Mouse (Mus musculus) heart, adult 2 months (tissue): ENCODE data around the gene Tescl. TPM values are rescaled to one million over a fixed set of nuclear protein-coding genes. Genes with fewer than 3 reads are reported as not detected.

ENCODE experiments used
- DNase-seq, 2 experiments: peaks; one replicate each; pipeline ENCODE4 v3.0.0; 2021
- H3K27ac ChIP-seq: fragments of 200-600 bp; 2 replicates; pipeline ENCODE4 v1.8.1; 2022
- H3K27me3 ChIP-seq: fragments of 200-500 bp; 2 replicates; pipeline ENCODE4 v1.6.1; 2012; ENCODE audit warnings: mild to moderate bottlenecking, low read length, inconsistent platforms, mixed read lengths; ENCODE audit not compliant: control insufficient read depth, insufficient read depth
- H3K36me3 ChIP-seq: fragments of 200-500 bp; 2 replicates; pipeline ENCODE4 v1.6.1; 2012; ENCODE audit warnings: low read length, inconsistent platforms; ENCODE audit not compliant: control insufficient read depth, insufficient read depth
- H3K4me1 ChIP-seq: fragments of 200-500 bp; 2 replicates; pipeline ENCODE4 v1.6.1; 2011; ENCODE audit warnings: low read length; ENCODE audit not compliant: control insufficient read depth, insufficient read depth
- H3K4me3 ChIP-seq: fragments of 200-600 bp; 2 replicates; pipeline ENCODE4 v1.8.1; 2022
- H3K79me2 ChIP-seq: fragments of 200-500 bp; replicated peaks from 2 replicates; pipeline ENCODE4 v1.6.1; 2012; ENCODE audit warnings: mild to moderate bottlenecking, inconsistent platforms, low read length, moderate library complexity, mixed read lengths; ENCODE audit not compliant: control insufficient read depth, insufficient read depth
- H3K9ac ChIP-seq: fragments of 200-500 bp; 2 replicates; pipeline ENCODE4 v1.6.1; 2012; ENCODE audit warnings: low read depth, mild to moderate bottlenecking, control low read depth, inconsistent platforms, low read length, mixed read lengths
- CTCF ChIP-seq: fragments of 200-600 bp; IDR thresholded peaks from 2 replicates; pipeline ENCODE4 v1.8.1; 2022; ENCODE audit warnings: antibody characterized with exemption, mild to moderate bottlenecking, moderate library complexity
- EP300 ChIP-seq: fragments of 200-500 bp; IDR thresholded peaks from 2 replicates; pipeline ENCODE4 v1.6.1; 2011; ENCODE audit warnings: low read depth, low read length, control low read depth; ENCODE audit not compliant: insufficient read depth
- POLR2A ChIP-seq: fragments of 200-500 bp; IDR thresholded peaks from 2 replicates; pipeline ENCODE4 v1.6.1; 2011; ENCODE audit warnings: mild to moderate bottlenecking, low read depth, low read length, control low read depth; ENCODE audit not compliant: insufficient read depth
- WGBS: fragments of 180-500 bp; shearing (Covaris S2); methylation state at CpG from one replicate; pipeline ENCODE4 v1.1.7; 2018; 5-methylcytosine and 5-hydroxymethylcytosine counted together
- intact Hi-C: fragments of 180-260 bp; cut with DNase I; formaldehyde crosslinking; loops from one replicate; pipeline ENCODE4 v1.15.1; 2025
- polyA plus RNA-seq: library from polyadenylated mRNA; depleted of rRNA; stranded (reverse); fragments of >200 nt; gene quantifications from 2 replicates; pipeline ENCODE4 v1.2.3, GENCODE M21; 2012
- total RNA-seq, 2 experiments: library from RNA; stranded (reverse); gene quantifications; 2 replicates each; pipeline ENCODE4 v1.2.3; 2021

Tescl gene
- total and polyA plus RNA-seq, 3 experiments: 0.66 TPM; not detected in 2

DNA sequence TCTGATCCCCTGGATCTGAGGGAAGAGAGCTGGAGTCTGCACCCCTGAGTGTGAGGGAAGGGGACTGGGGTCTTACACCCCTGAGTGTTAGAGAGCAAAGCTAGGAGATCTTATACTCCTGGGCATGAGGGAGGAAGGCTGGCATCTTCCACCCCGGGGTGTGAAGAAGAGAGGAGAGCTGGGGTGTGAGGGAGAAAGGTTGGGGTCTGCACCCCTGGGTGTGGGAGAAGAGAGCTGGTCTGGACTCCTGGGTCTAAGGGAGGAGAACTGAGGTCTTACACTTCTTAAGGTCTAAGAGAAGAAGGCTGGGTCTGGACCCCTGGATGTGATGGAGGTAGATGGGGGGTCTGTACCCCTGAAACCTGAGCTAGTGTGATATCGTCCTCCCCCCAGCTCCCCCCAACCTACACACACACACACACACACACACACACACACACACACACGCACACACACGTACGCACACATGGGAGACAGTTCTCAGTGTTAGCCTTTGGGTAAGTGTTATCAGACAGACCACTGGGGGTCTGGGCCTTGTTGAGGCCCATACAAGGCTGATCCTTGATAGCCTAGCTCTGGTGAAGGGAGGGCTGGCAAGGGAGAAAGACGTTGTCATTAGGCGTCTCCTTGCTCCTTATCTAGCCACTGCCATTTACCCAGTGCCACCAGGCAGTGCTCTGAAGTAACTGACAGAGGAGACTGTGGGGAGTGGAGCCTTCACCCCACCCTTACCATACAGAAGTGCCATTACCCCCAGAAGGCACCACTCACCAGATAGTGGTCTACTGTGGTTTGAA is 37.5 kb upstream of the Tescl start:
- H3K4me1 ChIP-seq: peaks cover 4% of the 10 kb centered on the region
- no peak overlapping the region for H3K9ac ChIP-seq
- no peaks in the 10 kb centered on the region for H3K36me3 ChIP-seq
- no peak for DNase-seq
- no peak for TF ChIP-seq CTCF
- TF ChIP-seq POLR2A: no peak
- TF ChIP-seq EP300: no peak
- 72% methylated on average over 7 of the region's 7 CpGs for WGBS
- H3K4me3 ChIP-seq: no peak overlapping the region
- no peaks in the 10 kb centered on the region for H3K79me2 ChIP-seq
- H3K27me3 ChIP-seq: no peaks in the 10 kb centered on the region
- H3K27ac ChIP-seq: no peak overlapping the region
- intact Hi-C loops: no loop called here

DNA sequence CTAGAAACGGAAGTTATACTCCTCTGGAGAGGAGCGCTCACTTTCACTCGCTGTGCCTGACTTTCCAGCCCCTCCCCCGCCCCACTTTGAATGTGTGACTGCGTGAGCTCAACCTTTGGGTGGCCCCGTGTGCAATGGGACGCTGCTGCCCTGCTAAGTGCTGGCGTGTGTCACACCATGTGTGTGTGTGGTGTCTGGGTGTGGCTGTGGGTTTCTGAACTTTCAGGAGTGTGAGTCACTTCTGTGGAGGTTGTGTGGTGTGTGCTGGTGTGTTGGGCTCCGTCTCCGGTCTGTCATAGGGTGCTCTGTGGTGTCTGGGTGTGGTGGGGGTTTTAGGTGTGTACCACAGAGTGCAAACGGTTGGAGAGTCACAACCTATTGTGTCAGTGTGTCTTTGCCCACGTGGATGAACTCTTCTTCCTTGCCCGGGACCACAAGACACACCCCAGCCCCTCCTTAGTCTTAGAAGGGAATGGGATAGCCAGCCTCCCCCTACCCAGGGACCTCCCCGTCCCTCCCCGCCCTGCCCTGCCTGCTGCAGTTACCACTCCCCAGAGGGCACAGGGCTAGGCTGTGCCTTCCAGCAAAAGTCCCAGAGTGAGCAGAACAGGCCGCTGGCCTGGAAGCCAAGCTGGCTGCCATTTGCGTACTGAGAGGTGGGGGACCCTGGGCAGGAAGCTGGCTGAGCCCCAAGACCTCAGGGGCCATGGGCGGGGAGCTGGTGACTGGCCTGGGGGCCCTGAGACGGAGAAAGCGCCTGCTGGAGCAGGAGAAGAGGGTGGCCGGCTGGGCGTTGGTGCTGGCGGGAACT is 36.2 kb upstream of the Tescl start, which contains the start of gene Kcnn4:
TSS of gene Kcnn4 (plus strand) at position 533 of the 811 bp plus-strand sequence.
- no peak for TF ChIP-seq CTCF
- no peak for TF ChIP-seq POLR2A
- no peak for TF ChIP-seq EP300
- 36% methylated on average over 23 of the region's 23 CpGs for WGBS
- H3K27ac ChIP-seq: no peak within 1 kb of the TSS
- H3K9ac ChIP-seq: no peak within 1 kb of the TSS
- H3K27me3 ChIP-seq: no peaks in the 10 kb centered on the region
- no peak within 1 kb of the TSS for H3K4me3 ChIP-seq
- H3K4me1 ChIP-seq: peaks cover 4% of the 10 kb centered on the region
- intact Hi-C loops: no loop called here
- no peak for DNase-seq
- no peaks in the 10 kb centered on the region for H3K36me3 ChIP-seq
- no peaks in the 10 kb centered on the region for H3K79me2 ChIP-seq

DNA sequence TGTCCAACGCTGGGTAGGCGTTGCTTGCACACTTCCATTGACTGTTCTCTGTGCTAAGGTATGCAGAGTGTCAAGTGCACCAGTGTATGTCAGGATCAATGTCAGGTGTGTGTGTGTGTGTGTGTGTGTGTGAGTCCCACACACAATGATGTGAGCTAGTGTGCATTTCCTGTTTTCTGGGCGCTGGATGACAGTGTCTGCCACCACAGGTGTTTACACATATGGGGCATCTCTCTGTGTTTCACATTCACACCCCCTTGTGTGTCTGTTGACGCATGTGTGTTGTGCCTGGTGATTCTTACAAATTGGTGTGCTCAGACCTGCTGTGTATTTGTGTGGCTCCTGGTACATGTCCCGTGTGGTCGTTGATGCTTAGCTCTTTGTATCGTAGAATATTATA is 35.2 kb upstream of the Tescl start:
- TF ChIP-seq EP300: no peak
- TF ChIP-seq CTCF: no peak
- TF ChIP-seq POLR2A: no peak
- 83% methylated on average over 7 of the region's 7 CpGs for WGBS
- no peak for DNase-seq

DNA sequence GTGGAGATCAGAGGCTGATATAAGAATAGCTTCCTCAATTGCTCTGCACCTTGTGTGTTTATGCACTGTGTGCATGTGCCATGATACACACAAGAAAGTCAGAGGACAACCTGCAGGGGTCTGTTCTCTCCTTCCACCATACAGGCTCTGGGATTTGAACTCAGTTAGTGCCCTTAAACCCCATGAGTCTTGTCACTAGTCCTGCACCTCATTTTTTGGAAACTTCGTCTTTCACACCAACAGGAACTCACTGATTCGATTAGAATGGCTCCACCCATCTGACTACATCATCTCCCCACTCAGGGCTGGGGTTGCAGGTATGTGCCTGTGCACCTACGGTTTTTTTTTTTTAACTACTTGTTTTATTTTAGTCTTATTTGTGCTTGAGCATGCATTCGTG is 34.5 kb upstream of the Tescl start:
- intact Hi-C loops: no loop called here
- Histone ChIP-seq H3K36me3 (no peaks in the 10 kb centered on the region), H3K4me1 (peaks cover 4% of the 10 kb centered on the region), H3K27me3 (no peaks in the 10 kb centered on the region), H3K9ac (no peak overlapping the region), H3K79me2 (no peaks in the 10 kb centered on the region), H3K27ac (no peak overlapping the region), H3K4me3 (no peak overlapping the region)
- 49% methylated on average over 4 of the region's 4 CpGs for WGBS
- DNase-seq: no peak
- TF ChIP-seq EP300: no peak
- TF ChIP-seq POLR2A: no peak
- TF ChIP-seq CTCF: no peak

More for the DNA sequence above, 35.2 kb upstream of the Tescl start:
- no peaks in the 10 kb centered on the region for H3K27me3 ChIP-seq
- intact Hi-C loops: no loop called here
- peaks cover 5% of the 10 kb centered on the region for H3K4me1 ChIP-seq
- H3K9ac ChIP-seq: no peak overlapping the region
- H3K4me3 ChIP-seq: no peak overlapping the region
- no peaks in the 10 kb centered on the region for H3K36me3 ChIP-seq
- no peaks in the 10 kb centered on the region for H3K79me2 ChIP-seq
- no peak overlapping the region for H3K27ac ChIP-seq

DNA sequence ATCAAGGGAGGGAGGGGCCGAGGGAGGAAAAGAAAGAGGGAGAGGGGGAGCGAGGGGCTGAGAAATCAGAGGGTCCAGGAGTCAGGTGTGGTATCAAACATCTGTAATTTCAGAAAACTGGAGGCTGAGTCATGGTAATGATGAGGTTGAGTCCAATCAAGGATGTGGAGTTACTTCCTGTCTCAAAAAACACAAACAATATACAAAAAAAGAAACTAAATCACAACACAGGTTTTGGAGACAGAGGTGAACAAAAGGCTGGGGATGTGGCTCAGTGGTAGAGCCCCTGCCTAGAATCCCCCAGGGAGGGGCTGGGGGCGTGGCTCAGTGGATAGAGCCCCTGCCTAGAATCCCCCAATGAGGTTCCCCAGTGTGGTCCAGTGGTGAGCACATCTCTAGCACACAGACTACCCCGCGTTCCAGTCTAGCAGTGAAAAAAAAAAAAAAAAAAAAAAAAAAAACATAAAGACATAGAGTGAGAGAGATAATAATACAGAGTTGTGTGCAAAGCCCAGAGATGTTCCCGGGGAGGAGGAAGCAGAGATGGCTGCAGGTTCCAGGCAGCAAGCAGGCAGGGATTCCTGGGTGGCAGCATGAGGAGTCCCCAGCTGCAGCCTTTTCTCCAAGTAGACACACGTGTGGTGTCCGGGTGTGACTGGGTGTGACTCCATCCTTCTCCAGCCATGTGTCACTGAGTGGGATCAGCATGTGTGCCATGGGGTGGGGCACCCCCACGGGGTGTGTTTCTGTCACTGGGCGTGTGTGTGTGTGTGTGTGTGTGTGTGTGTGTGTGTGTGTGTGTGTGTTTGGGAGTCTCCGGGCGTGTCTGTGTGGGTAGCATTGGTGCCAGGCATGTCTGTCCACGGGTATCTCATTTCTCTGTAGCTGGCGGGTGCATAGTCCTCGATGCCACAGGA is 33.2 kb upstream of the Tescl start:
- intact Hi-C loops: no loop called here
- 65% methylated on average over 15 of the region's 15 CpGs for WGBS

More for the DNA sequence above, 33.2 kb upstream of the Tescl start:
- no peak overlapping the region for H3K9ac ChIP-seq
- no peak for TF ChIP-seq CTCF
- no peak for TF ChIP-seq POLR2A
- no peak for TF ChIP-seq EP300
- H3K4me3 ChIP-seq: no peak overlapping the region
- no peaks in the 10 kb centered on the region for H3K36me3 ChIP-seq
- peaks cover 2% of the 10 kb centered on the region for H3K4me1 ChIP-seq
- no peaks in the 10 kb centered on the region for H3K27me3 ChIP-seq
- no peak overlapping the region for H3K27ac ChIP-seq
- DNase-seq: no peak
- H3K79me2 ChIP-seq: no peaks in the 10 kb centered on the region
